Mouse (Mus musculus) heart, adult 2 months (tissue): ENCODE measurements around the gene Dmap1. TPM values are rescaled to one million over a fixed set of nuclear protein-coding genes. Genes with fewer than 3 reads are reported as not detected.

Experiments
- DNase-seq, 2 experiments: peaks; one replicate each; pipeline ENCODE4 v3.0.0; 2021
- H3K27ac ChIP-seq: fragments of 200-600 bp; 2 replicates; pipeline ENCODE4 v1.8.1; 2022
- H3K27me3 ChIP-seq: fragments of 200-500 bp; 2 replicates; pipeline ENCODE4 v1.6.1; 2012; ENCODE audit warnings: mild to moderate bottlenecking, low read length, inconsistent platforms, mixed read lengths; ENCODE audit not compliant: control insufficient read depth, insufficient read depth
- H3K36me3 ChIP-seq: fragments of 200-500 bp; 2 replicates; pipeline ENCODE4 v1.6.1; 2012; ENCODE audit warnings: low read length, inconsistent platforms; ENCODE audit not compliant: control insufficient read depth, insufficient read depth
- H3K4me1 ChIP-seq: fragments of 200-500 bp; 2 replicates; pipeline ENCODE4 v1.6.1; 2011; ENCODE audit warnings: low read length; ENCODE audit not compliant: control insufficient read depth, insufficient read depth
- H3K4me3 ChIP-seq: fragments of 200-600 bp; 2 replicates; pipeline ENCODE4 v1.8.1; 2022
- H3K79me2 ChIP-seq: fragments of 200-500 bp; replicated peaks from 2 replicates; pipeline ENCODE4 v1.6.1; 2012; ENCODE audit warnings: mild to moderate bottlenecking, inconsistent platforms, low read length, moderate library complexity, mixed read lengths; ENCODE audit not compliant: control insufficient read depth, insufficient read depth
- H3K9ac ChIP-seq: fragments of 200-500 bp; 2 replicates; pipeline ENCODE4 v1.6.1; 2012; ENCODE audit warnings: low read depth, mild to moderate bottlenecking, control low read depth, inconsistent platforms, low read length, mixed read lengths
- CTCF ChIP-seq: fragments of 200-600 bp; IDR thresholded peaks from 2 replicates; pipeline ENCODE4 v1.8.1; 2022; ENCODE audit warnings: antibody characterized with exemption, mild to moderate bottlenecking, moderate library complexity
- EP300 ChIP-seq: fragments of 200-500 bp; IDR thresholded peaks from 2 replicates; pipeline ENCODE4 v1.6.1; 2011; ENCODE audit warnings: low read depth, low read length, control low read depth; ENCODE audit not compliant: insufficient read depth
- POLR2A ChIP-seq: fragments of 200-500 bp; IDR thresholded peaks from 2 replicates; pipeline ENCODE4 v1.6.1; 2011; ENCODE audit warnings: mild to moderate bottlenecking, low read depth, low read length, control low read depth; ENCODE audit not compliant: insufficient read depth
- WGBS: fragments of 180-500 bp; shearing (Covaris S2); methylation state at CpG from one replicate; pipeline ENCODE4 v1.1.7; 2018; 5-methylcytosine and 5-hydroxymethylcytosine counted together
- intact Hi-C: fragments of 180-260 bp; cut with DNase I; formaldehyde crosslinking; loops from one replicate; pipeline ENCODE4 v1.15.1; 2025
- polyA plus RNA-seq: library from polyadenylated mRNA; depleted of rRNA; stranded (reverse); fragments of >200 nt; gene quantifications from 2 replicates; pipeline ENCODE4 v1.2.3, GENCODE M21; 2012
- total RNA-seq, 2 experiments: library from RNA; stranded (reverse); gene quantifications; 2 replicates each; pipeline ENCODE4 v1.2.3; 2021

Gene Dmap1
- total and polyA plus RNA-seq, 3 experiments = 14.1 to 19.4 (median 17.9) TPM

DNA sequence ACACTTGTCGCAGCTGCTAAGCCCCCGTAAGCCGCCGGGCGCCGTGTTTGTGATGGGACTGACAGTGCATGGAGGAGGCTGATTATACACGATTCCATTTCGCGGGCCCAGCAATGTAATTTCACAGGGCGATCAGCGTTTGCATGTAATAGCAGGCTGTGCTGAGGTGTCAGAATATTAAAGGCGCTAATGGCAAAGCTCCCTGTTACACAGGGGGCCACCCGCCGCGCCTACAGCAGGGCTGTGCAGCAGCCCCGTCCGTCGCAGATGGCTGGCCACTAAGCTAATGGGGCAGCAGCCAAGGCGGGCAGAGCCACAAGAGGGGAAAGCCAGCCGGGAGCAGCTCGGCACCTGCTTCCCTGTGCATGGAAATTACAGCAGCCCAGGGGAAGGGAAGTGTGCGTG is 37.0 kb downstream of the Dmap1 start:
- intact Hi-C loops = no loop called here
- Histone ChIP-seq H3K4me3 (no peak overlapping the region), H3K9ac (no peak overlapping the region), H3K79me2 (no peaks in the 10 kb centered on the region), H3K27ac (no peak overlapping the region), H3K4me1 (no peaks in the 10 kb centered on the region), H3K36me3 (no peaks in the 10 kb centered on the region), H3K27me3 (no peaks in the 10 kb centered on the region)
- TF ChIP-seq POLR2A = no peak
- TF ChIP-seq EP300 = no peak
- TF ChIP-seq CTCF = no peak
- 70% methylated on average over 22 of the region's 22 CpGs for WGBS
- DNase-seq = no peak

DNA sequence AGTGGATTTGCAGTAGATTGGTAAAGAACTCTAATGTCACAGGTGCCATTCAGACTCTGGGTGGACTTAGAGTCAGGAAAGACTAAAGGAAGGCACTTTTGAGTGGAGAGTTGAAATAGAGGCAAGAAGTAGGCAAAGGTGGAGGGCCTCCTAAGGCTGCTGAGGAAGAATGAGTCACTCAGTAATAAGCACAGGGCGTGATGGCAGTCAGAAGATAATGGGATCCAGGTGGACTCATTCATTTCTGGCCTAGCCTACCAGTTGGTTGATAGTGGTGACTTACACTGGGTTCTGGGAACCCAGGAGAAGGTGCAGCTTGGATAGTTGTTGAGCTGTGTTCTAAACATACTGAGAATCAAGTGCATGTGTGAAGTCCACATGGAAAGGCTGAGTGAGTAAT is 40.3 kb downstream of the Dmap1 start:
- intact Hi-C loops = no loop called here
- 74% methylated on average over 1 of the region's 1 CpGs for WGBS

DNA sequence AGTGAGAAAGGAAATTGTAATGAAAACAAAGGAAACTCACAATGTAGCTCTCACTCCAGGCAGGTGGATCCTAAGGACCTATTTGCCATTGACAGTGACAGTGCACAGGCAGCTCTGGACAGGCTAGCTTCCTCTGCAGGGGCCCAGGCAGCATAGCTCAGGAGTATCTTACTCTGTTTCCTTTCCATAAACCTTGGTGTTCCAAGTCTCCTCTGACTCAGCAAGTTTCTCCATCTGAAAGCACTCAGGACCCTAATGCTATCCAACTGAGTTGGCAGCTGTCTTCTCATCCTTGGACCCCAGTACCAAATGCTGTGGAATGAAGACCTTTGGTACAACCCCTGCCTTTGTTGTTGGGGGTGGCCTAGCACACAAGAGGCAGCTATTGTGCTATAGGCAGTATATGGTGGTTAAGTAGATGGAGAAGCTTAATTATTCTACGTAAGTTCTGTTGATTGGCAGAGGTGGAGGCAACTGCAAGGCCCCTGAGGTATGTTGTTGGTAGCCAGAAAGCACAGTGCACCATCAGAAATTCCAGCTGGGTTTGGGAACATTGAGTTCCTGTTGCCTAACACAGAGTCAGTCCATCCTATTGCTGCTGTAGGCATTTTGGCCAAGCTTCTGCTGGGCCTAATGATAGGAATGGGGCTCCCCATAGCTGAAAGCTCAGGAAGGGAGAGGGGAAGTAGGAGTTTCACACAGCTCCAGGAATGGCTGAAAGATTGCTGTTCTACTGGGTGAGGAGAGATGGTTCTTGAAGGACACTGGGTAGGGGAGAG is 41.0 kb downstream of the Dmap1 start:
- Histone ChIP-seq H3K27me3 (no peaks in the 10 kb centered on the region), H3K4me3 (no peak overlapping the region), H3K4me1 (no peaks in the 10 kb centered on the region), H3K79me2 (no peaks in the 10 kb centered on the region), H3K27ac (no peak overlapping the region), H3K36me3 (no peaks in the 10 kb centered on the region), H3K9ac (no peak overlapping the region)
- no peak for DNase-seq
- TF ChIP-seq CTCF (no peak), POLR2A (no peak), EP300 (no peak)
- intact Hi-C loops = no loop called here
- 90% methylated on average over 1 of the region's 1 CpGs for WGBS

More for the DNA sequence above, 40.3 kb downstream of the Dmap1 start:
- Histone ChIP-seq H3K4me1 (no peaks in the 10 kb centered on the region), H3K27ac (no peak overlapping the region), H3K36me3 (no peaks in the 10 kb centered on the region), H3K4me3 (no peak overlapping the region), H3K9ac (no peak overlapping the region), H3K27me3 (no peaks in the 10 kb centered on the region), H3K79me2 (no peaks in the 10 kb centered on the region)
- DNase-seq = no peak
- TF ChIP-seq POLR2A = no peak
- no peak for TF ChIP-seq CTCF
- TF ChIP-seq EP300 = no peak

DNA sequence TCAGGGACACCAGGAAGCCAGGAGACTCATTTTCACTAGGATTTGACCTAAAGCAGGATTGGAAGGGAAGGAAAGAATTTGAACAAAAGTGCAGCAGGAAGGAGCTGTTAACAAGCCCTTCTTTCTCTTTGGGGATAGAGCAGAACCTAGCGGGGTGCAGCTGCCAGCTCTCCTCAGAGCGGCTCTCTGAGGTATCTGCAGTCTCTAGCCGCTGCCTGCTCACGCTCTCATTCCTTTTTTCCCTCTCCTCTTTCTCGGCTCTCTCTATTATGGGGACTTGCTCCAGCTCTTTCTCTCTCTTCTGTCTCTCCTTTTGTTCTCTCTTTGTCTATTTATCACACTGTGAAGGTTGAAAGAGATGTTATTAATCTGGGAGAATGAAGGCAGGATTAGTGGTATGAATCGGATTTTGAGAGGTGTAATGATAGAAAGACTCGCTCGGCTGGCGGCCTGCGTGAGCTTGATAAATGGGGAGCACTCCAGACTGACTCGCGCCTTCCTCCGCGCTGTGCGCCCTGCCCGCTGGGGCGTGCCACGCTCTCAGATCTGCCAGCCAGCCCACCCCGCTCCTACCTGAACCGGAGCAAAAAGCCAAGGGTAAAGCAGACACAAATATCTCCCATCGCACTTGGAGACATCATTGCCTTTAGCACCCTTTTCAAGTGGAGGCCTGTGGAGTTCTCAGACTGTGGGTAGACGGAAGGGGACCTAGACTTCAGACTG is 45.0 kb downstream of the Dmap1 start:
- TF ChIP-seq EP300 (no peak), POLR2A (no peak), CTCF (no peak)
- H3K4me3 ChIP-seq = no peak overlapping the region
- intact Hi-C loops = no loop called here
- H3K27ac ChIP-seq = no peak overlapping the region
- no peaks in the 10 kb centered on the region for H3K27me3 ChIP-seq
- H3K9ac ChIP-seq = no peak overlapping the region
- no peak for DNase-seq
- H3K4me1 ChIP-seq = no peaks in the 10 kb centered on the region
- H3K79me2 ChIP-seq = no peaks in the 10 kb centered on the region
- H3K36me3 ChIP-seq = no peaks in the 10 kb centered on the region
- 87% methylated on average over 22 of the region's 22 CpGs for WGBS

DNA sequence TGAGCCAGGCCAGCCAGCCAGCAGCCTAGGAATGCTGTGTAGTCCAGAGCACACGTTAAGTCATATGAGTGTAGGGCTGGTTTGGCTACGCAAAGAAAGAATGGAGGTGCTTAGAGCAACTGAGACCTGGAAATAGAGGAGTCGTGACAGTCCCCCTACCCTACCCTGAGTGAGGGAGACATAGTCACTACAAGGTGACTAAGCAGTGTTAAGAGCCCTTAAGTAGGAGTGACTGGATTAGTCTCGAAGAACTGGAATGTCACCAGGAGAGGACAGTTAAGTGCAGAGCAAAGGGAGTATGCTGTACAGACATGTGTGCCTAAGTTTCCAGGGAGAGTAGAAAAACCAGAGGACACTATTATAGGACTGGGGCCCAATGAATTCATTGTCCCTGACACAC is 45.9 kb downstream of the Dmap1 start:
- H3K79me2 ChIP-seq = no peaks in the 10 kb centered on the region
- 88% methylated on average over 4 of the region's 4 CpGs for WGBS
- H3K27me3 ChIP-seq = no peaks in the 10 kb centered on the region
- TF ChIP-seq EP300 (no peak), CTCF (no peak), POLR2A (no peak)
- H3K4me1 ChIP-seq = no peaks in the 10 kb centered on the region
- no peak for DNase-seq
- no peak overlapping the region for H3K4me3 ChIP-seq
- H3K9ac ChIP-seq = no peak overlapping the region
- intact Hi-C loops = no loop called here
- no peaks in the 10 kb centered on the region for H3K36me3 ChIP-seq
- no peak overlapping the region for H3K27ac ChIP-seq

DNA sequence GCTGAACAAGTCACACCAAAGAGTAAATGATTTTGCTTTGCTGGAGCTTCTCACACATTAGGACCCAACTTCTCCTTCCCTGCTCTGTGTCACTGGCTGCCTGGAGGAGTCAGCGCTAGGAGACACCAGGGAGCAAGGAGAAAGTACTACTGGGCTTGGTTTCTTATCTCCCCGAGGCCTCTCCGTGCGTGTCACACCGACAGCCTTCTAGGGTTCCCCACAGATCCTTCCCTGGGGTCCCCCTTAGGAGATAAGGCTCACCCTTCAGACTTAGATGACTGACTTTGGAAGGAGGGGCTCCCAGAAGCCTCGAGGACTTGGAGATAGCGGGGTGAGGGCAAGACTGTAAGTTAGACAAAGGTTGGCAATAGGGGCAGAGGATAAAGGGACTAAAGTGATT is 47.4 kb downstream of the Dmap1 start:
- no peaks in the 10 kb centered on the region for H3K4me1 ChIP-seq
- TF ChIP-seq POLR2A (no peak), EP300 (no peak), CTCF (no peak)
- no peaks in the 10 kb centered on the region for H3K36me3 ChIP-seq
- H3K9ac ChIP-seq = no peak overlapping the region
- intact Hi-C loops = no loop called here
- H3K4me3 ChIP-seq = no peak overlapping the region
- DNase-seq = no peak
- H3K79me2 ChIP-seq = no peaks in the 10 kb centered on the region
- H3K27ac ChIP-seq = no peak overlapping the region
- WGBS = 73% methylated on average over 7 of the region's 7 CpGs
- no peaks in the 10 kb centered on the region for H3K27me3 ChIP-seq
